Mouse (Mus musculus) ES-E14 (cell line): ENCODE results near the gene Rps21.

Experiments
- CHD2 ChIP-seq: IDR thresholded peaks from 2 replicates; pipeline ENCODE4 v1.6.1; 2014; ENCODE audit warnings: mild to moderate bottlenecking, low read depth, low read length, inconsistent platforms
- HCFC1 ChIP-seq: IDR thresholded peaks from 2 replicates; pipeline ENCODE4 v1.6.1; 2012; ENCODE audit warnings: low read length, inconsistent platforms, borderline replicate concordance; ENCODE audit not compliant: insufficient read depth
- ZC3H11A ChIP-seq: IDR thresholded peaks from 2 replicates; pipeline ENCODE4 v1.6.1; 2012; ENCODE audit warnings: low read depth, mild to moderate bottlenecking, inconsistent platforms, low read length, borderline replicate concordance
- ZNF384 ChIP-seq: IDR thresholded peaks from 2 replicates; pipeline ENCODE4 v1.6.1; 2012; ENCODE audit warnings: low read depth, low read length, inconsistent platforms

DNA sequence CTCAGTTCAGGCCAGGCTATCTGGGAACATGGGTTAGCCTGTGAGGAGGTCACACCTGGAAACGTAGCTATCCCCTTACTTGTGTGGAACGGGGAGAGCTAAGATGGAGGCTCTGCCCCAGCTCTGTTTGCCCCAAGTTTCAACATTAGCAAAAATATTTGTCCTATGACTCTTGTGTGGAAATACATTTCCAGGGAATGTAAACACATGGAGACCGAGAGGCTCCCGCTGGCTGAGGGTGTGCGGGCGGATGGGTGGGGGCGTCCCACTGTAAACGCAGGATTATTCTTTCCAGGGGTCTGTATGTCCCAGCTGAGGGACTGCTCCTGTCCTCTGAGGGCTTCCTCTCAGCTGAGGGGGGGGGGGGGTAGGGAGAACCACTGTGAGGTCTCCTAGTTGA, 22.8 kb upstream of the Rps21 start:
- TF ChIP-seq ZNF384, result no peak
- no peak for TF ChIP-seq CHD2
- TF ChIP-seq HCFC1, result no peak
- TF ChIP-seq ZC3H11A, result no peak
